Mouse (Mus musculus) intestine, embryonic 15.5 days (tissue): ENCODE data around the gene Tank. TPM values are rescaled to one million over a fixed set of nuclear protein-coding genes. Genes with fewer than 3 reads are reported as not detected.

Experiments
- ATAC-seq: fragments of 200-750 bp; cut with Nextera tagmentation; 2 replicates; pipeline ENCODE4 v1.8.0; 2017; ENCODE audit warnings: moderate TSS enrichment, moderate library complexity
- H3K27ac ChIP-seq: fragments of 300-500 bp; sonication (generic); 2 replicates; pipeline ENCODE4 v1.5.1; 2015; ENCODE audit warnings: mild to moderate bottlenecking, inconsistent platforms
- H3K27me3 ChIP-seq: fragments of 300-500 bp; sonication (generic); replicated peaks from 2 replicates; pipeline ENCODE4 v1.6.1; 2015; ENCODE audit warnings: inconsistent platforms
- H3K36me3 ChIP-seq: fragments of 300-500 bp; sonication (generic); 2 replicates; pipeline ENCODE4 v1.6.1; 2015; ENCODE audit warnings: inconsistent platforms
- H3K4me1 ChIP-seq: fragments of 300-500 bp; sonication (generic); replicated peaks from 2 replicates; pipeline ENCODE4 v1.6.1; 2015; ENCODE audit warnings: inconsistent platforms
- H3K4me2 ChIP-seq: fragments of 300-500 bp; sonication (generic); replicated peaks from 2 replicates; pipeline ENCODE4 v1.6.1; 2015; ENCODE audit warnings: mild to moderate bottlenecking, inconsistent platforms
- H3K4me3 ChIP-seq: fragments of 300-500 bp; sonication (generic); replicated peaks from 2 replicates; pipeline ENCODE4 v1.5.1; 2015; ENCODE audit warnings: inconsistent platforms
- H3K9ac ChIP-seq: fragments of 300-500 bp; sonication (generic); 2 replicates; pipeline ENCODE4 v1.6.1; 2015; ENCODE audit warnings: inconsistent platforms
- H3K9me3 ChIP-seq: fragments of 300-500 bp; sonication (generic); 2 replicates; pipeline ENCODE4 v1.6.1; 2016; ENCODE audit warnings: inconsistent platforms
- WGBS: fragments of 180-500 bp; shearing (Covaris S2); methylation state at CpG from one replicate; pipeline ENCODE4 v1.1.7; 2015; 5-methylcytosine and 5-hydroxymethylcytosine counted together
- polyA plus RNA-seq: library from polyadenylated mRNA; unstranded; fragments of >200 nt; fragmentation: Nextera tagmentation; extraction: Ambion mirVana; gene quantifications from 2 replicates; pipeline ENCODE4 v1.2.1, GENCODE M21; 2015

The Tank gene
- polyA plus RNA-seq = 30.4 and 30.9 TPM in 2 replicates

DNA sequence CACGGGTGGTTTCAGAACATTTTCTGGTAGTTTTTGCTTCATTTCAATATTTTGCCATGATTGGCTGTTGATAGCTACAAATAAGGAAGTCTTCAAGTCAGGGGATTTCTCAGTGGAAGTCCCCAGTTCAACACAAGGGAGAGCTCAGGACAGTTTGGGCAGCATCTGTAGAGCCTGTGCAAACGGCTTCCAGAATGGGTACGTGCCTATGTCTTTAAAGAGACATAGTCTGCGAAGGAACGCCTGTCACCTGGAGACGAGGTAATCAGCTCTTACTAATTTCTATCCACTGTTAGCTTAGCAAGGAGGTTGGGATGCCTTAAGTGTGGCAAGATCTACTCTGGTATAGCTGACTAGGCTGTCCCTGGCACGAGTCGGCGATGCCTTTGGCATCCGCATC lies at the start of gene Tank:
Tank (plus strand) TSS at position 153 of the 400 bp plus-strand sequence.
- Histone ChIP-seq H3K9me3 (no peaks in the 10 kb centered on the region), H3K27me3 (no peaks in the 10 kb centered on the region), H3K36me3 (no peaks in the 10 kb centered on the region), H3K4me1 (no peaks in the 10 kb centered on the region), H3K4me3 (no peak within 1 kb of the TSS), H3K9ac (no peak within 1 kb of the TSS), H3K4me2 (no peak within 1 kb of the TSS), H3K27ac (no peak within 1 kb of the TSS)
- WGBS = 85% methylated on average over 10 of the region's 10 CpGs
- no peak for ATAC-seq

DNA sequence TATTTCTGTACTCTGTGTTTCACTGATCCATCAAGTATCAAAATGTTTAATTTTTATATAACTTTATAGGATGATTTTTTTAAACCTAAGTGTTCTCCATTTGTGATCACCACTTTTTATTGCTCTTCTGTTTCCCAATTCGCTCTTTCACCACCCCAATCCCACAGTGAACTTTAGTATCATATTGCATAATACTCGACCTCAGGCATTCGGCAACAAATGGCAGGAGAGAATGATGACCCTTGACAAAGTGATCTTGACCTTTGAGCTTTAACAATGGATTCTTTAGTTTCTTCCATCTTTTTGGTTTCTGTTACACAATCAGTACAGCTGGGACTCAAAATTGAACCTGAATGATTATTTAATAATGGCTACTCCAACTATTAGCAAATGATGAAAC lies 46.1 kb upstream of the Tank start:
- ATAC-seq = no peak
- H3K9me3 ChIP-seq = no peaks in the 10 kb centered on the region
- no peaks in the 10 kb centered on the region for H3K36me3 ChIP-seq
- H3K27me3 ChIP-seq = no peaks in the 10 kb centered on the region
- no peak overlapping the region for H3K4me3 ChIP-seq
- WGBS = 72% methylated on average over 3 of the region's 3 CpGs
- H3K4me2 ChIP-seq = no peak overlapping the region
- H3K4me1 ChIP-seq = no peaks in the 10 kb centered on the region
- no peak overlapping the region for H3K9ac ChIP-seq
- H3K27ac ChIP-seq = no peak overlapping the region

DNA sequence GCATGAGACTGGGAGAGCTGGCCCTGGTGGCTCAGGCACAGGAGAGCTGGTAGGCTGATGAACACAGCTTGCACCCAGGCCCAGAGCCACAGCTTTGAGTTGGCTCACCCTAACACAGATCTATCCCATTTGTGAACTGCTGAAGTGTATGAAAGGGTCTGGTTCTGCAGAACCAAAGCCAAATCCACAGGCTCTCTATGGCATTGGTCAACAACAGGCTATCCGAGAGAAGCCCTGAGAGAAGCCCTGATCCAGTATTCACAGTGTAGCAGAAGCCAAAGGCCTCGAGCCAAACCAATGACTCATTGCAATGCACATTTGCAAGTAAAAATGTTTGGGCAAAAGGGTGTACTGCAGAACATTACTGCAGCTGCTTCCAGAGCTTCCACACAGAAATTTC lies 45.3 kb upstream of the Tank start:
- H3K4me2 ChIP-seq = no peak overlapping the region
- H3K27ac ChIP-seq = no peak overlapping the region
- H3K9me3 ChIP-seq = no peaks in the 10 kb centered on the region
- 51% methylated on average over 2 of the region's 2 CpGs for WGBS
- no peaks in the 10 kb centered on the region for H3K36me3 ChIP-seq
- no peak overlapping the region for H3K4me3 ChIP-seq
- no peak overlapping the region for H3K9ac ChIP-seq
- H3K4me1 ChIP-seq = no peaks in the 10 kb centered on the region
- no peak for ATAC-seq
- no peaks in the 10 kb centered on the region for H3K27me3 ChIP-seq

DNA sequence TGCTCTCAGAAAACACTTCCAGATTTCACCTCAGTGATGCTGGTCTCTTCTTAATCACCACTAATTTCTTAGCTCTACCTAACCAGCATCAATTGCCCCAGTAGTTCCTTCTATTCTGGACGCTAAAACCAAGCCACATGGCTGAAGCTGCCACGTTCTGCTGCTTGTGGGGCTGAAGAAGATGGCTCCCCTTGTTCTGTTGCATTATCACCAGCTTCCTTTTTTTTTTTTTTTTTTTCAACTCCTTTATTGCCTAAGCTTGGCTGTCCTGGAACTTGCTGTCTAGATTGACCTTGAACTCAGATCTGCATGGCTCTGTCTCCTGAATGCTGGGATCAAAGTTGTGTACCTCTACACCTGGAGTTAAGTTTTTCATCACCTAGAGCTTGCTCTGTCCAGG lies 41.5 kb upstream of the Tank start:
- 74% methylated on average over 2 of the region's 2 CpGs for WGBS
- Histone ChIP-seq H3K4me3 (no peak overlapping the region), H3K4me1 (no peaks in the 10 kb centered on the region), H3K27ac (no peak overlapping the region), H3K27me3 (no peaks in the 10 kb centered on the region), H3K9me3 (no peaks in the 10 kb centered on the region), H3K36me3 (no peaks in the 10 kb centered on the region), H3K9ac (no peak overlapping the region), H3K4me2 (no peak overlapping the region)
- ATAC-seq = no peak

DNA sequence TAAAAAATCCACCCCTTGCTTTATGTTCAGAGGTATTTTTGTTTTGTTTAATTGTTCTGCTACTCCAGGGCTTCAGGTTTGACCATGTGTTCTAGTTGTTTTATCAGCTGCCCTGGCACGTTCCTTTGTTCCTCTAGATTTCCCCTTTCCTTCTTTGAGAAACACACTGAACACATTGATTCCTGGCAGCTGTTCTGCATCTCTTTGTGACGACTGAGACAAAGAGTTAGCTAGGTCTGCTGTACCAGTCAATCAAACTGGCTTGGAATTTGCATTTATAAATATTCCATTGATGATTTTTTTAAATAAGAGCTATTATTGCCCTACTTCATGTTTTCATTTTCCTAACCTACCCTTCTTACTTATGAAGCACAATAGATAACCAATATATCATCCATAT lies 39.0 kb upstream of the Tank start:
- H3K4me3 ChIP-seq = no peak overlapping the region
- H3K36me3 ChIP-seq = no peaks in the 10 kb centered on the region
- 40% methylated on average over 2 of the region's 2 CpGs for WGBS
- no peak overlapping the region for H3K9ac ChIP-seq
- no peak overlapping the region for H3K27ac ChIP-seq
- no peaks in the 10 kb centered on the region for H3K9me3 ChIP-seq
- no peaks in the 10 kb centered on the region for H3K27me3 ChIP-seq
- no peak overlapping the region for H3K4me2 ChIP-seq
- H3K4me1 ChIP-seq = no peaks in the 10 kb centered on the region
- ATAC-seq = no peak

DNA sequence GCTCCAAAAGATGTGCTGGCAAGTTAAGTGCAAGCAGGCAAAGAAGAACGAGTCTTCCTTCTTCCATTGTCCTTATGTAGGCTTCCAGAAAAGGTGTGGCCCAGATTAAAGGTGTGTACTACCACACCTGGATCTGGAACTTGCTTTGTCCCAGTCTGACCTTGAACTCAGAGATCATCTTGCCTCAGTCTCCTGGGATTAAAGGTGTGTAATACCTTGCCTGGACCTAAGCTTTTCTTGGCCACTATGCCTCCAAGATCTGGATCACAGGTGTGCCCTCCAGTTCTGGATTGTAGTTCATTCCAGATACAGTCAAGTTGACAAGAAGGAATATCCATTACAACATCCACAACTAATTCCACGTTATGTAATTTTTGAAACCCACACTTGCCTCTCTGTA lies 36.0 kb upstream of the Tank start:
- H3K9me3 ChIP-seq = no peaks in the 10 kb centered on the region
- no peaks in the 10 kb centered on the region for H3K4me1 ChIP-seq
- H3K36me3 ChIP-seq = no peaks in the 10 kb centered on the region
- H3K4me3 ChIP-seq = no peak overlapping the region
- no peak overlapping the region for H3K9ac ChIP-seq
- no peak overlapping the region for H3K4me2 ChIP-seq
- no peak overlapping the region for H3K27ac ChIP-seq
- no peak for ATAC-seq
- WGBS = 84% methylated on average over 2 of the region's 2 CpGs
- no peaks in the 10 kb centered on the region for H3K27me3 ChIP-seq

DNA sequence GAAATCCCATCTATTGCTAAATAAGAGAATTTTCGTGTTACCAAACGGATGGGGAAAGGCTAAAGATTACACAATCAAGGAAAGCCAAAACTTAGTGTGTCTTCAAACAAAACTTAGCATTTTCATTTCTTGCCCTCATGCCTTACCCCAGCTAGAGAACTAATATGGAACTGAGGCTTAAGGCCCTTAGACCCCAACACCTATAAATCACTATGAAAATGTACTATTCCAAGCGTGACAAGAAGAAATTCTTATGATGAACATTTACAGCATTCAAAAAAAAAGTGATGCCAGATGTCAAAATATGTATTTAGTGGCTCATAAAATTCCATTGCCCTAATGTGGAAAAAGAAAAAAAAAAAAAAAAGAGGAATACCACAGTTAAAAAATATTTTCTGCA lies 32.7 kb upstream of the Tank start:
- H3K9me3 ChIP-seq = no peaks in the 10 kb centered on the region
- H3K36me3 ChIP-seq = no peaks in the 10 kb centered on the region
- no peak for ATAC-seq
- H3K4me2 ChIP-seq = no peak overlapping the region
- no peaks in the 10 kb centered on the region for H3K27me3 ChIP-seq
- H3K27ac ChIP-seq = no peak overlapping the region
- 74% methylated on average over 3 of the region's 3 CpGs for WGBS
- no peaks in the 10 kb centered on the region for H3K4me1 ChIP-seq
- no peak overlapping the region for H3K4me3 ChIP-seq
- H3K9ac ChIP-seq = no peak overlapping the region

DNA sequence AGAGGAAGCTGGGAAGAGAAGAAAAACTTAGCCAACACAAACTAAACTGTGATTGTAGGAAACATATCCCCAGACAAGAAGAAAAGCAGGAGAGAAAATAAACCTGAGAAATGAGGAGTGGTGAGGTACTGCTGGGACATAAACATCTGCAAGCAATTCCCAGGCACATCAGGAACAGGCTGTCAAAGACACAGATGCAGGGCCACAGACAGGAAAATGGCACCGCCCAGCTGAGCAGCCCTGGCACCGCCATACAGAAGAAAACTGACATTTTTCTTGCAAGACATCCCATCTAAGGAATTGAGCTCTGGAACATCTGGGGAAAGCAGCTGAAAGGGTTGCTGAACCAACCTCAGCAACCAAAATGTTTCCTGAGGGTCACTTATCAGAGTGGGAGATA lies 30.4 kb upstream of the Tank start:
- Histone ChIP-seq H3K27ac (no peak overlapping the region), H3K4me3 (no peak overlapping the region), H3K27me3 (no peaks in the 10 kb centered on the region), H3K4me2 (no peak overlapping the region), H3K4me1 (no peaks in the 10 kb centered on the region), H3K36me3 (no peaks in the 10 kb centered on the region), H3K9ac (no peak overlapping the region), H3K9me3 (no peaks in the 10 kb centered on the region)
- 64% methylated on average over 2 of the region's 2 CpGs for WGBS
- no peak for ATAC-seq

DNA sequence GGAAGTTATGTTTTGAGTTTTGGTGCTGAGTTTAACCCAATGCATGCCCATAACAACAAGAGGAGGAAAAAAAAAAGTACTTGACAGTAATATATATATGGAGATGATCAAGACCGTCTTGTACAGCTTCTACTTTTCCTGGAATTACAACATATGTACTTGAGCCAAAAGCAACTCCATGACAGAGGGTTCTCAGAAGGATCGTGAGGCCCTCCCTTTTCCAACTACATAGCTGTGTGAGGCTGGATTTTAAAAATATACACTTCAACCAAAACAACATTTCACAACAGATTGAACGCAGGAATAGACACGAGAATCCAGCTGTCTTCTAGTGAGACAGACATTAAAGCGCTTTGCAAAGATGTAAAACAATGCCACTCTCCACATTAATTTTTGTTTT lies 26.7 kb upstream of the Tank start:
- Histone ChIP-seq H3K4me3 (no peak overlapping the region), H3K4me2 (no peak overlapping the region), H3K9me3 (no peaks in the 10 kb centered on the region), H3K36me3 (no peaks in the 10 kb centered on the region), H3K27ac (no peak overlapping the region), H3K27me3 (no peaks in the 10 kb centered on the region), H3K9ac (no peak overlapping the region), H3K4me1 (no peaks in the 10 kb centered on the region)
- 61% methylated on average over 5 of the region's 5 CpGs for WGBS
- ATAC-seq = no peak

DNA sequence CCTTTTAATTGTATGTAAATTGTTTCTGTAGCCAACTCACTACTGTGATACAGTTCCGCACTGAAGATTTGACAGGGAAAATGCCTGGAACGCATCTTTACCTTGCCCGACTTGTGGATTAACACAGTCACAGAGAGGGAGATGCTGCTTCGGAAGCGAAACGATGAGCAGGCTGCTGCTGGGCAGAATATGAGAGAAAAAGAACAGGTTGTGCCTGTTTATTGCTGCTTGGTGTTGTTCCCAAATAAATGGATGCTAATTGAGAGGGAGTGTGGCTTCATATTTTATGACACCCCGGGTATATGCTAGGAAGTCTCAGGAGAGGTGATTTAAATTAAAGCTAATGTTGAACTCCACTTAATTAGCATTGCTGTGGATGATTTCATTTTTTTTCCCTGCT lies 23.0 kb upstream of the Tank start:
- ATAC-seq = no peak
- Histone ChIP-seq H3K27me3 (no peaks in the 10 kb centered on the region), H3K4me1 (no peaks in the 10 kb centered on the region), H3K9ac (no peak overlapping the region), H3K36me3 (no peaks in the 10 kb centered on the region), H3K4me3 (no peak overlapping the region), H3K4me2 (no peak overlapping the region), H3K27ac (no peak overlapping the region), H3K9me3 (no peaks in the 10 kb centered on the region)
- 78% methylated on average over 7 of the region's 7 CpGs for WGBS

DNA sequence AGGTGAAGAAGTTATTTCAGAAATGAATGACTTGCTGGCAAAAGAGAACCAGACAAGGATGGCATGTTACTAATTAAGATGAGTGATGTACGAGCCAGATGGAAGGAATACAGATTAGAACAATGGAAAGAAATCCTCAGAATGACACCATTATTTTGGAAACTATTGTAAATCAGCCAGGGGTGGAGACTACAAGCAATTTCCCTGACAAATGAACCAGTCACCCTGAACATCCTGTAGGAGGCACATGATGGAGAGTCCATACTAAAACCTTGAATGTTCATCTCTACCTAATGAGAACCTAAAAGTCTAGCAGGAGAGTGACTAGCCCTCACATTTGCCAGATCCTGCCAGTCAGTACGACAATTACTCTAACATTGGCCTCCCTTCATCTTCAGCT lies 22.6 kb upstream of the Tank start:
- no peak for ATAC-seq
- H3K4me2 ChIP-seq = no peak overlapping the region
- no peak overlapping the region for H3K27ac ChIP-seq
- WGBS = 81% methylated on average over 2 of the region's 2 CpGs
- H3K4me3 ChIP-seq = no peak overlapping the region
- H3K9me3 ChIP-seq = no peaks in the 10 kb centered on the region
- H3K4me1 ChIP-seq = no peaks in the 10 kb centered on the region
- H3K27me3 ChIP-seq = no peaks in the 10 kb centered on the region
- H3K36me3 ChIP-seq = no peaks in the 10 kb centered on the region
- no peak overlapping the region for H3K9ac ChIP-seq

DNA sequence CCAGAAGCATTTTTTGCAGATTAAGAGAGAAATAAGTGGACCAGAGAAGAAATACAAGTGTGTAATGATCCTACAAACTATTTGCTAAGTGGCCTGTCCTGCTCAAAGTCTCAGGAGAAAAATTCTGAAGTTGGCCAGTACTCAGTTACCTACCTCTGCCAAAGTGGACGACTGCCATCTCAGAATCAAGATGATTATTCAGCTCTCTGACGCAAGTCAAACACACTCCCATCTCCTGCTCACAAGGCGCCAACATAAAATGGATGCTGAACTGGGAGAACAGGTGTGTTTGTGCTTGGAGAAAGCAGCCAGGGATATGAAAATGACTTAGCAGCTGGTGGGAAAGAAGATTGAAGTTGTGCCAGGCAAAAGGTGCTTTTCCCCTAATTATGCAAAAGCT lies 21.7 kb upstream of the Tank start:
- no peak overlapping the region for H3K27ac ChIP-seq
- no peak overlapping the region for H3K9ac ChIP-seq
- no peak overlapping the region for H3K4me2 ChIP-seq
- H3K9me3 ChIP-seq = no peaks in the 10 kb centered on the region
- H3K36me3 ChIP-seq = no peaks in the 10 kb centered on the region
- WGBS = 76% methylated on average over 3 of the region's 3 CpGs
- no peaks in the 10 kb centered on the region for H3K4me1 ChIP-seq
- no peak overlapping the region for H3K4me3 ChIP-seq
- no peaks in the 10 kb centered on the region for H3K27me3 ChIP-seq
- ATAC-seq = no peak

DNA sequence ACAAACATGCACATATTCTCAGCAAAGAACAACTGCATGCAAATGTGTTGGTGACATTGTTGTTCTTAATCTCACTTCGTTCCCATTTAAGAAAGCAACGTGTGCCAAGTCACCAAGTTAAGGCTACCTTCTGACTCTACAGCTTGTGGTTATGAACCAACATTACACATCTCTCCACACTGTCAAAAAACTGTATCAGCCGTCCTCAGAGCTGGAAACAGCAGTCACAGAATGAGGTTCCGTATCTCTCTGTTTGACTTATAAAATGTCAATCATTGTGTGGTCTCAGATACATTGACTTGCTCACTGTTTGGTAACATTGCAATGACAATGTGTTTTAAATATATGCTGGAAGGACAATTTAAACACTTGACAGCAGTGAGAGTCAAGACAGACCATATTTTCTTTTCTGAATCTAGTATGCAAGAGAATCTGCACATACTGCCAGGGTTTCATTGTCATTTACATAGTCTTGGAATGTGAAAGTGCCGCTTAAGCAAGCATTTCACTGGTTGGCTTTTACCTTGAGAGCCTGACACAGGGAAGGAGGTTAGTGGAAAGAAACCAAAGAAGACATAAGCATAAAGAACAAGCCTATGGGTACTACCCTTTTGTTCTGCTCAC lies 20.4 kb upstream of the Tank start:
- Histone ChIP-seq H3K9me3 (no peaks in the 10 kb centered on the region), H3K27me3 (no peaks in the 10 kb centered on the region), H3K4me2 (no peak overlapping the region), H3K36me3 (no peaks in the 10 kb centered on the region), H3K9ac (no peak overlapping the region), H3K4me1 (no peaks in the 10 kb centered on the region), H3K4me3 (no peak overlapping the region), H3K27ac (no peak overlapping the region)
- WGBS = 83% methylated on average over 5 of the region's 5 CpGs
- ATAC-seq = no peak
